Comparison of ENCODE assay signal across 10 mouse cellular contexts in genomic region chr9:21213617-21214190, GRCm38 (mm10). TPM values are rescaled to one million over a fixed set of nuclear protein-coding genes. Genes with fewer than 3 reads are reported as not detected.
A peak's percentile ranks its signal among the peaks of the same experiment; 100 is the strongest.
DNase-seq lines count a peak whose midpoint lies in the region; ATAC-seq and TF ChIP-seq lines count a peak whose summit lies in the region.
"Had no signal": no experiment of that assay in that cellular context is flagged by ENCODE, and none has a peak within 500 bp of the region (broad histone marks: within the 10 kb centered on the region; RNA-seq: fewer than 3 reads in every experiment).

No protein-coding gene starts in this region.

- peak; percentile 44 to 57 for DNase-seq in cerebellum, adult 2 months
- DNase-seq in cerebellum, adult 8-10 months, result no peak
- DNase-seq in lung, adult 2 months, result no peak
- DNase-seq in lung, adult 18-20 months, result no peak
- DNase-seq in cerebellum, postnatal 14 days, result peak; percentile 63 to 71
- DNase-seq in left cerebral cortex, postnatal 4 days, result no peak
- DNase-seq in layer of hippocampus, postnatal 25 days (ENCODE audit: extremely low spot score in 1 of 2, low spot score in 1 of 2), result no peak
- DNase-seq: lung, postnatal 10 days had no signal

- peak; percentile 87 for ATAC-seq in megakaryocyte progenitor cell, adult 5-6 weeks (replicated peaks; ENCODE audit: poor library complexity)

- no peak for TF ChIP-seq POLR2A in cerebellum, adult 2 months (IDR thresholded peaks at IDR 0.05; ENCODE audit: borderline replicate concordance, insufficient read depth, low read length)
- TF ChIP-seq POLR2A in lung, adult 2 months (IDR thresholded peaks at IDR 0.05; ENCODE audit: borderline replicate concordance, extremely low read depth, low read depth, low read length), result no peak

- H3K27me3 ChIP-seq in cerebellum, adult 2 months (ENCODE audit: control insufficient read depth, insufficient read depth, low read length), result no peaks in the 10 kb centered on the region
- H3K27me3 ChIP-seq: embryonic facial prominence, embryonic 15.5 days had no signal

- H3K4me3 ChIP-seq in cerebellum, adult 2 months (replicated peaks; ENCODE audit: insufficient read depth, low read depth, low read length), result no peak overlapping the region
- H3K4me3 ChIP-seq in lung, adult 2 months (replicated peaks; ENCODE audit: extremely low read depth, low read depth, low read length), result no peak overlapping the region
- H3K4me3 ChIP-seq: embryonic facial prominence, embryonic 15.5 days had no signal

- H3K27ac ChIP-seq in cerebellum, adult 2 months (ENCODE audit: insufficient read depth, low read length), result peak overlapping the region; percentile 26
- H3K27ac ChIP-seq: embryonic facial prominence, embryonic 15.5 days had no signal

- peaks cover 16% of the 10 kb centered on the region for H3K4me1 ChIP-seq in cerebellum, adult 2 months (ENCODE audit: control insufficient read depth, insufficient read depth, low read length)
- no peaks in the 10 kb centered on the region for H3K4me1 ChIP-seq in lung, adult 2 months (ENCODE audit: control insufficient read depth, insufficient read depth, low read length)
- H3K4me1 ChIP-seq: embryonic facial prominence, embryonic 15.5 days had no signal

- intact Hi-C loops in left cerebral cortex, postnatal 4 days (cut with DNase I), result no loop called here

- 10% methylated on average over 7 of the region's 7 CpGs for WGBS in cerebellum, adult 2 months
- WGBS in lung, adult 2 months, result 55% methylated on average over 7 of the region's 7 CpGs

- TF ChIP-seq CTCF in cerebellum, adult 2 months (IDR thresholded peaks at IDR 0.05; ENCODE audit: borderline replicate concordance, insufficient read depth, low read depth, low read length), result peak; percentile 55; the same call in 1 of the 2 replicates
- peak; percentile 59 for TF ChIP-seq CTCF in lung, adult 2 months (IDR thresholded peaks at IDR 0.05; ENCODE audit: insufficient read depth, low read length)

RNA-seq across cellular contexts. Expression of gene Keap1, which starts 25.5 kb away (rescaled TPM):
- polyA plus RNA-seq in cerebellum, adult 2 months (2012; rRNA removed), result 60.5 and 63.1 TPM in 2 replicates
- 81.2 and 88.3 TPM in 2 replicates for polyA plus RNA-seq in lung, adult 2 months (2012; rRNA removed)
- 17.2 and 18.3 TPM in 2 replicates for total RNA-seq in megakaryocyte progenitor cell, adult 5-6 weeks (2015)
- 35.3 and 38.4 TPM in 2 replicates for total RNA-seq in megakaryocyte progenitor cell, adult 5-6 weeks (2017)
- total RNA-seq in left cerebral cortex, postnatal 4 days (2021), result 10 to 100 TPM; 49.0 to 50.8 TPM
- total RNA-seq in layer of hippocampus, postnatal 25 days (2021), result 10 to 100 TPM; 56.7 to 60.1 TPM

RNA-seq across cellular contexts. Expression of gene S1pr5, which starts 34.5 kb away (rescaled TPM):
- polyA plus RNA-seq in cerebellum, adult 2 months (2012; rRNA removed), result 40.8 and 44.6 TPM in 2 replicates
- 9.7 and 11.3 TPM in 2 replicates for polyA plus RNA-seq in lung, adult 2 months (2012; rRNA removed)
- 0.10 TPM in 1 of 2 replicates, not detected in the other for total RNA-seq in megakaryocyte progenitor cell, adult 5-6 weeks (2015)
- total RNA-seq in megakaryocyte progenitor cell, adult 5-6 weeks (2017), result 0.29 TPM in 1 of 2 replicates, not detected in the other
- total RNA-seq in left cerebral cortex, postnatal 4 days (2021), result 1 to 10 TPM; 2.5 to 2.8 TPM
- total RNA-seq in layer of hippocampus, postnatal 25 days (2021), result 10 to 100 TPM; 13.1 to 14.5 TPM

RNA-seq across cellular contexts. Expression of gene Pde4a, which starts 48.2 kb away (rescaled TPM):
- polyA plus RNA-seq in cerebellum, adult 2 months (2012; rRNA removed), result 51.2 and 57.4 TPM in 2 replicates
- polyA plus RNA-seq in lung, adult 2 months (2012; rRNA removed), result 13.1 and 13.8 TPM in 2 replicates
- total RNA-seq in megakaryocyte progenitor cell, adult 5-6 weeks (2015), result 11.8 and 15.2 TPM in 2 replicates
- 4.0 and 5.0 TPM in 2 replicates for total RNA-seq in megakaryocyte progenitor cell, adult 5-6 weeks (2017)
- 10 to 100 TPM; 44.4 to 47.3 TPM for total RNA-seq in left cerebral cortex, postnatal 4 days (2021)
- total RNA-seq in layer of hippocampus, postnatal 25 days (2021), result 10 to 100 TPM; 74.0 to 85.1 TPM

RNA-seq across cellular contexts. Expression of gene Atg4d, which starts 51.4 kb away (rescaled TPM):
- polyA plus RNA-seq in cerebellum, adult 2 months (2012; rRNA removed), result 70.9 and 72.4 TPM in 2 replicates
- polyA plus RNA-seq in lung, adult 2 months (2012; rRNA removed), result 31.9 and 36.8 TPM in 2 replicates
- total RNA-seq in megakaryocyte progenitor cell, adult 5-6 weeks (2015), result 3.9 and 5.0 TPM in 2 replicates
- total RNA-seq in megakaryocyte progenitor cell, adult 5-6 weeks (2017), result 6.1 and 7.0 TPM in 2 replicates
- total RNA-seq in left cerebral cortex, postnatal 4 days (2021), result 10 to 100 TPM; 26.3 to 31.0 TPM
- total RNA-seq in layer of hippocampus, postnatal 25 days (2021), result 10 to 100 TPM; 39.1 to 40.0 TPM

Comparison
In these comparisons a context has a peak if more than half of its experiments do, and no peak if none do; other contexts are left out.
1. DNase-seq: peak in cerebellum, adult 2 months (2 of 2) and cerebellum, postnatal 14 days (2 of 2); none in cerebellum, adult 8-10 months (single experiment), lung, adult 2 months (single experiment), lung, adult 18-20 months (0 of 2), left cerebral cortex, postnatal 4 days (single experiment) and layer of hippocampus, postnatal 25 days (0 of 2).